ENCODE assay signal across 19 mouse cellular contexts in the genomic region with DNA sequence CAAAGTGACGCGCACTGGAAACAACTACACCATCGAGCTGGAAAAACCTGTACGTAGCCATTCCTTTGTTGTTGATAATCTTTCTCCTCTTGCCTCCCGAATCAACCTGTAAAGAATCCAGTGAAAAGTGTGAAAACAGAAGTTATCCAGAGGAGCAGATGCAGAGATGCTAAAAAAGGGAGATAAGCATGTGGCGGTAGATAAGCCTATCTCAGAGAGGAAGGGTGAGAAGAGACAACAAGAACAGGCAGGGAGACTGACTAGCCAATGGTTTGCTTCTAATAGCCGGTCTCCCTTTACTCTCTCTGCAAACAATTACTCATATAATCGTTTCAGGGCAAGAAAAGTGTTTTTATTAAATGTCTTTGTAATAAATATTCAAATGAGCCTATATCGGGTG.
"Had no signal": no experiment of that assay in that cellular context is flagged by ENCODE, and none has a peak within 500 bp of the region (broad histone marks: within the 10 kb centered on the region; RNA-seq: fewer than 3 reads in every experiment).

No protein-coding gene starts in this region.

- H3K4me3 ChIP-seq: megakaryocyte, embryonic 14.5 days; midbrain, embryonic 10.5 days; myocyte; neural tube, embryonic 13.5 days; neural tube, embryonic 15.5 days had no signal

- H3K4me1 ChIP-seq: midbrain, embryonic 10.5 days; neural tube, embryonic 13.5 days; neural tube, embryonic 15.5 days had no signal

- H3K9ac ChIP-seq: lung, embryonic 14.5 days; neural tube, embryonic 13.5 days; neural tube, embryonic 15.5 days had no signal

- H3K9me3 ChIP-seq: megakaryocyte, embryonic 14.5 days; midbrain, embryonic 10.5 days; neural tube, embryonic 13.5 days; neural tube, embryonic 15.5 days had no signal

- H3K4me2 ChIP-seq: lung, embryonic 14.5 days; neural tube, embryonic 13.5 days; neural tube, embryonic 15.5 days had no signal

- ATAC-seq: midbrain, embryonic 16.5 days had no signal

- H3K27ac ChIP-seq: midbrain, embryonic 10.5 days; neural tube, embryonic 13.5 days; neural tube, embryonic 15.5 days had no signal

- DNase-seq: lung, adult 18-20 months; lung, embryonic 14.5 days; lung, postnatal 10 days; lung, postnatal 4 days; midbrain, embryonic 14.5 days; retina, postnatal 1 day; right cerebral cortex, adult 18-20 months; right cerebral cortex, postnatal 25 days; right cerebral cortex, postnatal 4 days; spleen, adult 18-20 months; thymus, adult 18-20 months; thymus, postnatal 14 days; thymus, postnatal 36 days had no signal

- H3K27me3 ChIP-seq: megakaryocyte, embryonic 14.5 days; neural tube, embryonic 13.5 days; neural tube, embryonic 15.5 days had no signal

- H3K36me3 ChIP-seq: midbrain, embryonic 10.5 days; neural tube, embryonic 13.5 days; neural tube, embryonic 15.5 days had no signal
